Mouse (Mus musculus) liver, embryonic 15.5 days (tissue): ENCODE data around the gene Tmem132e. TPM values are rescaled to one million over a fixed set of nuclear protein-coding genes. Genes with fewer than 3 reads are reported as not detected.

ENCODE experiments used
- ATAC-seq: fragments of 200-750 bp; cut with Nextera tagmentation; 2 replicates; pipeline ENCODE4 v1.8.0; 2017; ENCODE audit warnings: moderate number of reproducible peaks, mild to moderate bottlenecking, moderate library complexity; ENCODE audit not compliant: insufficient read depth
- H3K27ac ChIP-seq: fragments of 300-500 bp; sonication (generic); replicated peaks from 2 replicates; pipeline ENCODE4 v1.5.1; 2015; ENCODE audit warnings: mild to moderate bottlenecking, inconsistent platforms
- H3K27me3 ChIP-seq: fragments of 300-500 bp; sonication (generic); 2 replicates; pipeline ENCODE4 v1.6.1; 2015; ENCODE audit warnings: mild to moderate bottlenecking, inconsistent platforms
- H3K36me3 ChIP-seq: fragments of 300-500 bp; sonication (generic); replicated peaks from 2 replicates; pipeline ENCODE4 v1.6.1; 2015; ENCODE audit warnings: moderate library complexity, mild to moderate bottlenecking, inconsistent platforms
- H3K4me1 ChIP-seq: fragments of 300-500 bp; sonication (generic); replicated peaks from 2 replicates; pipeline ENCODE4 v1.6.1; 2015; ENCODE audit warnings: inconsistent platforms
- H3K4me2 ChIP-seq: fragments of 300-500 bp; sonication (generic); 2 replicates; pipeline ENCODE4 v1.6.1; 2015; ENCODE audit warnings: moderate library complexity, mild to moderate bottlenecking, inconsistent platforms
- H3K4me3 ChIP-seq: fragments of 300-500 bp; sonication (generic); replicated peaks from 2 replicates; pipeline ENCODE4 v1.5.1; 2015; ENCODE audit warnings: mild to moderate bottlenecking, inconsistent platforms
- H3K9ac ChIP-seq: fragments of 300-500 bp; sonication (generic); 2 replicates; pipeline ENCODE4 v1.6.1; 2015; ENCODE audit warnings: moderate library complexity, mild to moderate bottlenecking, inconsistent platforms
- H3K9me3 ChIP-seq: fragments of 300-500 bp; sonication (generic); replicated peaks from 2 replicates; pipeline ENCODE4 v1.6.1; 2016; ENCODE audit warnings: inconsistent platforms
- WGBS: fragments of 180-500 bp; shearing (Covaris S2); methylation state at CpG from one replicate; pipeline ENCODE4 v1.1.7; 2015; ENCODE audit warnings: mixed read lengths; ENCODE audit not compliant: insufficient replicate concordance; 5-methylcytosine and 5-hydroxymethylcytosine counted together
- polyA plus RNA-seq: library from polyadenylated mRNA; unstranded; fragments of >200 nt; fragmentation: Nextera tagmentation; extraction: Ambion mirVana; gene quantifications from 2 replicates; pipeline ENCODE4 v1.2.1, GENCODE M21; 2015

The Tmem132e gene
- 0.23 TPM in 2 replicates for polyA plus RNA-seq

DNA sequence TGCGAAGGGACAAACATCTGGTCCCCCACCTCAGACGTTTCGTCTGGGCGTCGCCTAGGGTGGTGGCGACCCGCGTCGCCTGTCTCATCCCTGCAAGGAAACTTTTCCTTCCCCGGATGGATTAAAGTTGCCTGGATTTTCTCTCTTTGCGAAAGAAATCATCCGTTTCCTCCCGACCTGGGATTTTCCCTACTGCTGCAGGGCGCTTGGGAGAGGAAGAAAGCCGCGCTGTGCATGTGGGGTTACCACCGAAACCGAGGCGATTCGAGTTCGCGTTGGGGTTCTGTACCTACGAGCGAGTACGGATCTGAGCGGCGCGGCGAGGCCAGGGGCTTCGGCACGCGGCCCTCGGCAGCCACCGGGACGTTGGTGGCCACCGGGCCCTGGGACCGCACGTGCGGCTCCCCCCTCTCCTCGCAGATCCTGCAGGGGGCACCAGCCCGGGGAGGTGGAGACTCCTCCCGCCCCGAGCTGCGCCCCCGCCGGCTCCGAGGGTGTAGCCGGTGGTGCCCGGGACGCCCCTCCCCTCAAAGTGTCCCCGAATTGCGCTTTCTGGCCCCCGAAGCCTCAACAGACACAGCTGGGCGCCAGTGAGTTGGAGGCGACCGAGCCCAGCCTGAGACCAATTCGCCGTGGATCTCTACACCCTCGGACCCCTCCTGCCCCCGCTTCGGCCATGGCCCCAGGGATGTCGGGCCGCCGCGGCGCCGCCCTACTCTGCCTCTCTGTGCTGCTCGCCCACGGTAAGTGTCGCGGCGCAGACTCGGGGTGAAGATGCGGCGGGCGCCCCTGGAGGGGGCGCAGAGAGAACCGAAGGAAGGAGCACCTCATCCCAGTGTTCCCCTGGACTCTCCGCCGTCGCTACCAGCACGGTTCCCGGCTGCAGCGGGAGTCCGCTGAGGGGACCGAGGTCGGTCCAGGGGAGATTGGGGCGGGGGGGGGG, at the start of gene Tmem132e:
Gene Tmem132e (plus strand): TSS at position 530 of the 943 bp plus-strand sequence.
- Histone ChIP-seq H3K27ac (no peak within 1 kb of the TSS), H3K9ac (no peak within 1 kb of the TSS), H3K4me3 (peak within 1 kb of the TSS; percentile 24), H3K36me3 (no peaks in the 10 kb centered on the region), H3K4me2 (peak within 1 kb of the TSS; percentile 32), H3K9me3 (no peaks in the 10 kb centered on the region), H3K27me3 (peaks cover 81% of the 10 kb centered on the region), H3K4me1 (no peaks in the 10 kb centered on the region)
- no peak for ATAC-seq
- under 1% methylated on average over 87 of the region's 88 CpGs for WGBS

DNA sequence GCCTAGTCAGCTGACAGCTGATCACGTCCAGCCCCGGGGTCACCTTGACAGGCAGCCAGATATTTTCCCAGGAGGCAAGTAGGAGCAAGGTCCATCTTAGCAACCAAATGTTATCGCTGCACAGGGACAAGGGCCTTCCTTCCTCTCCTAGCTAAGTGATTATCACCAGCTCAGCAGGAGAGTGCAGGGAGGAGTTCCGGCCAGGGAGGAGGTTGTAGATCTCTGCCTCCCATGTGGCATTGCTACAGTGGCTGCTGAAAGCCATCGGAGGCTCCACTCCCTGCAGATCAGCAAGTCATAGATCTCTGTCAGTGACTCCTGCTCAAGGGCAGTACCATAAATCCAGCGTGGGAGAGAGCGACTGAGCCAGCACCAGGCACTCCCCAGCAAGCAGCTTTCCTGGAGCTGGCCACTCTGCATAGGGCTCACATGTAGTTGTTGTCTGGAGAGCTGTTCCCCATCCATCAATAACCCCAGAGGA, 48.7 kb upstream of the Tmem132e start:
- ATAC-seq, result peak; percentile 56; the same call in 1 of the 2 replicates
- Histone ChIP-seq H3K36me3 (no peaks in the 10 kb centered on the region), H3K4me3 (no peak overlapping the region), H3K9ac (no peak overlapping the region), H3K27me3 (no peaks in the 10 kb centered on the region), H3K9me3 (no peaks in the 10 kb centered on the region), H3K4me2 (no peak overlapping the region), H3K4me1 (no peaks in the 10 kb centered on the region), H3K27ac (no peak overlapping the region)
- 10% methylated on average over 7 of the region's 7 CpGs for WGBS

DNA sequence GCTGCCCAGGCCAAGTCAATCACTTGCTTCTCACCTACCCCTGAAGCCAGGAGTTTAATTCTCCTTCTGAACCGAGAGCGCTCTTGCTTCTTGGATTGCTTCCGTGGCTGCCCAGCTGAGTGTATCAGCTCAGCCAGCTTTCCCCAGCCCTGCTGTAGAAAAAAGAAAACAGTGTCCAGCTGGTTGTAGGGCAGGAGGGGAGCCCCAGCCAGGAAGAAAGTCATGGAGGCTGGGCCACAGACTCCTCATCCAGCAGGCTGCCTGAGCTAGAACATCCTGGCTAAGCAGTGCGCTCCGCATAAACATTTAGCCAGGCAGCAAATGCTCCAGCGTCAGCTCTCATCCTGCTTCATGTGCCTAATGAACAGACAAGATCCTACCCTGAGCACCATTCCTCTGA, 48.3 kb upstream of the Tmem132e start:
- Histone ChIP-seq H3K36me3 (no peaks in the 10 kb centered on the region), H3K4me2 (no peak overlapping the region), H3K4me3 (no peak overlapping the region), H3K9ac (no peak overlapping the region), H3K27me3 (no peaks in the 10 kb centered on the region), H3K27ac (no peak overlapping the region), H3K4me1 (no peaks in the 10 kb centered on the region), H3K9me3 (no peaks in the 10 kb centered on the region)
- 18% methylated on average over 6 of the region's 6 CpGs for WGBS
- no peak for ATAC-seq

DNA sequence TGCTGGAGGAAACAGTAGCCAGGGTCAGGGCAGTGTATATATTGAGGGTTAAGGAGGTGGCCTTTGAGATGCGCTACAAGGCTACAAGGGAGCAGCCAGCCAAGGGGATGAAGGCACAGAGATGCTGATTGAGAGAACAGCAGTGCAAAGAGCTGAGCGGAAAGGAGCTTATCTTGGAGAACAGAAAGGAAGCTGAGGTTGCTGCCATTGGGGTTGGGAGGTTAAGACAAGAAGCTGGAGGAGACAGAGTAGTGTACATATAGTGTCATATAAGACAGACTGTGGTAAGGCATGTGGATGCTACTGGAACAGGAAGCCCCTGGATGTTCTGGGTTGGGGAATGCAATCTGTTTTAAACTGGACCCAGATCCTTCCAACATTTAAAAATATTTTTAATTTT, 47.8 kb upstream of the Tmem132e start:
- ATAC-seq, result no peak
- no peak overlapping the region for H3K9ac ChIP-seq
- H3K4me2 ChIP-seq, result no peak overlapping the region
- H3K27me3 ChIP-seq, result no peaks in the 10 kb centered on the region
- WGBS, result 8% methylated on average over 2 of the region's 2 CpGs
- no peaks in the 10 kb centered on the region for H3K9me3 ChIP-seq
- H3K4me3 ChIP-seq, result no peak overlapping the region
- no peaks in the 10 kb centered on the region for H3K4me1 ChIP-seq
- no peaks in the 10 kb centered on the region for H3K36me3 ChIP-seq
- no peak overlapping the region for H3K27ac ChIP-seq

DNA sequence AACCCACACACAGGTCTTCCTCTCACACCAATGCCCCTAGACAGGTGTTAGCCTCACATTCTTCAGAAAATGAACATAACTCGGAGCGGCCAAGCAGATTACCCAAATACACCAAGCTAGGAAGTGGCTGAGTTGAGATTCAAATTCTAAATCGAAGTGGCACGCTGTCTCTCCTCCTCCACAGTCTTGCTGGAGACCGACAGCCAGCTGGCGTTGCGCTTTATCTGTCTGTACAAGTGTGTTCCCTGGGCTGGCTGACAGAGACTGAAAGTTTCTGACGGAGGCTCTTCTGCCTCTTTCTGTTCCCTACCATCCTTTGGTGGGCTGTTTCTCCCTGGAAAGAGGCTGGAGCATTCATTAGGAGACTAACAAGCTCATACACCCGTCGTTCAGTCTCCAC, 37.7 kb upstream of the Tmem132e start:
- no peak overlapping the region for H3K4me2 ChIP-seq
- no peaks in the 10 kb centered on the region for H3K9me3 ChIP-seq
- H3K27ac ChIP-seq, result no peak overlapping the region
- H3K36me3 ChIP-seq, result no peaks in the 10 kb centered on the region
- H3K4me3 ChIP-seq, result no peak overlapping the region
- no peak overlapping the region for H3K9ac ChIP-seq
- ATAC-seq, result no peak
- H3K27me3 ChIP-seq, result no peaks in the 10 kb centered on the region
- no peaks in the 10 kb centered on the region for H3K4me1 ChIP-seq
- WGBS, result 64% methylated on average over 10 of the region's 10 CpGs

DNA sequence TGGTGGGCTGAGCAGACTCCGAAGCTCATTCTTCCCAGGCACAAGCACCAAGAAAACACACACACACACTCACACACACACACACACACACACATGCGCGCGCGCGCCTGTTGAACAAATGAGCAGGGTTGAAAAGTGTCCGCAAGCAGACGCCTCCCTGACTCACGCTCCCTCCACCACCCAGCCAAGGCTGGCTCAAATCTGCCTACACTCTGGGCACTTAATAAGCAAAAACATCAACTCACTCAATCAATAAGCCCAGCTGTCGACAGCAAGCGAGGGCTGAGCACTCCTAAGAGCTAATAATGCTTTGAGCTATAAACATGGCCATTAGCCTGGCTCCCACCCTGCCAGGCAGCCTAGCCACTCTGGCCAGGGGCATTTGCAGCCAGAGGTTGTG, 18.5 kb upstream of the Tmem132e start:
- Histone ChIP-seq H3K27me3 (no peaks in the 10 kb centered on the region), H3K27ac (no peak overlapping the region), H3K4me3 (no peak overlapping the region), H3K9ac (no peak overlapping the region), H3K4me2 (no peak overlapping the region), H3K36me3 (no peaks in the 10 kb centered on the region), H3K9me3 (no peaks in the 10 kb centered on the region), H3K4me1 (no peaks in the 10 kb centered on the region)
- WGBS, result 80% methylated on average over 11 of the region's 11 CpGs
- ATAC-seq, result no peak

DNA sequence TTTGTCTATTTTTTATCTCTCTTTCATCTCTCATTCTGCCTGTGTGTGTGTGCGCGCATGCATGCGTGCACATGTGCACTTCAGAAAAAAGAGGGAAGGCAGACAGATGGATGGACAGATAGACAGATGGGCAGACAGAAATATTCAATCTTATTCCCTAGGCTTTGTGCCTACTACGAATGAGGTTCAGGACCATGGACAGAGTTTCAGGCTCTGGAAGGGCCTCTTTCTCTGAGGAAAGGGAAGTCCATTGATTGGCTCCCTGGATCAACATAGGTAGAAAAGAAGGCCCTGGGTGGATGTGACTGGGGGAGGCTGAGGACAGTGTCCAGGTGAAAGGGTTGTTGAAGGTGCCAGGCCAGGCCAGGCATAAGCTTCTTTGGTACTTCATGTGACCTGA, 17.1 kb upstream of the Tmem132e start:
- H3K9me3 ChIP-seq, result no peaks in the 10 kb centered on the region
- no peaks in the 10 kb centered on the region for H3K27me3 ChIP-seq
- H3K27ac ChIP-seq, result no peak overlapping the region
- 58% methylated on average over 4 of the region's 4 CpGs for WGBS
- no peaks in the 10 kb centered on the region for H3K36me3 ChIP-seq
- no peak for ATAC-seq
- no peak overlapping the region for H3K9ac ChIP-seq
- H3K4me2 ChIP-seq, result no peak overlapping the region
- H3K4me3 ChIP-seq, result no peak overlapping the region
- no peaks in the 10 kb centered on the region for H3K4me1 ChIP-seq

DNA sequence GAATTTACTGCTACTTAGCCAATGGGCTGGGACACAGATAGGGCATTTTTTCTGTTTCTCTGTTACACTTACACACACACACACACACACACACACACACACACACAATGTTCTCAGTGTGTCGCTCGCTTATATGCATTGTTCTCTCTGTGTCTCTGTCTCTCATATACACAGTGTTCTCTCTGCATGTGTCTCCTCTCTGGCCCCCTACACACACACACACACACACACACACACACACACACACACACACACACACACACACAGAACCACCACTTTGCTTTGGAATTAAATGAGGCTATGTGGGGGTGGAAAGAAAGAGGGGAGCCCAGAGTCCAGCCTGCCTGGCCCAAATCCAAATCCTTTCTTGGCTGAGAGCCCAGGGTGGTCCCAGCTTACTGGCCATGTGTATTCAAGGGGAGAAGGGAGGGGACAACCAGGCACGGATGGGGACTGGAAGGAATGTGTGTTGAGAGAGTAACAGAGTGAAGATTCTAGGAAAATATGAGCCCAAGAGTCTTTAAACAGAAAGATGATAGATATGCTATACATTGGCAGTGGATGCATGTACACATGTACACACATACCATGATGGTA, 8.0 kb upstream of the Tmem132e start:
- Histone ChIP-seq H3K27me3 (peaks cover 21% of the 10 kb centered on the region), H3K36me3 (no peaks in the 10 kb centered on the region), H3K27ac (no peak overlapping the region), H3K9me3 (no peaks in the 10 kb centered on the region), H3K9ac (no peak overlapping the region), H3K4me1 (no peaks in the 10 kb centered on the region), H3K4me3 (no peak overlapping the region), H3K4me2 (no peak overlapping the region)
- 56% methylated on average over 3 of the region's 3 CpGs for WGBS
- ATAC-seq, result no peak

DNA sequence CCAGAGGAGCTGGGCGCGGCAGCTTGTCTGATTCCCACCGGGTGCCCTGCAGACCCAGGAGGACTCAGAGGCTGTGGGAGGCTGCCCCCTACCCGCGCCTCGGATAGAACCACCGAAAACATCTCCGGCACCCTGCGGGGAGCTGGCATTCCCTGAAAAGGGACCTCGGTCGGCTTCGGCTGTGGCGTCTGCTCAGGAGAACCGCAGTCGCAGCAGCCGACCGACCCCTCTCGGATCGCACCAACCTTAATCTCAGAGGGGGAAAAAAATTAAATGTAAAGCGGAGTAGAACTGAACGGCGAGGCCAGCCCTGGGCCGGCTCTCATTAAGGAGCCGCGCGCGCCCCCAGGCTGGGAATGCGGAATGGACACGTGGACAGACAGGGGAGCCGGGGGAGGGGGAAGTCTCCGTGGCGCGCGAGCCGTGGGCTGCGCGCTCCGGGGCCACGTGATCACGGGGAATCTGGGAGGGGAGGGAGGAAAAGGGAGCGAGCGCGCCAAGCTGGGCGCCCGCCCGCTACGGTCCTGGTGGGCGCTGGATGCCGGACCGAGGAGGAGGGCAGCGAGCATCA, 1.6 kb upstream of the Tmem132e start:
- H3K27ac ChIP-seq, result no peak overlapping the region
- peak overlapping the region; percentile 32 for H3K4me2 ChIP-seq
- no peak for ATAC-seq
- WGBS, result 1% methylated on average over 51 of the region's 51 CpGs
- no peak overlapping the region for H3K9ac ChIP-seq
- no peaks in the 10 kb centered on the region for H3K4me1 ChIP-seq
- peak overlapping the region; percentile 24; the same call in 1 of the 2 replicates for H3K4me3 ChIP-seq
- H3K27me3 ChIP-seq, result peaks cover 85% of the 10 kb centered on the region
- H3K9me3 ChIP-seq, result no peaks in the 10 kb centered on the region
- H3K36me3 ChIP-seq, result no peaks in the 10 kb centered on the region

DNA sequence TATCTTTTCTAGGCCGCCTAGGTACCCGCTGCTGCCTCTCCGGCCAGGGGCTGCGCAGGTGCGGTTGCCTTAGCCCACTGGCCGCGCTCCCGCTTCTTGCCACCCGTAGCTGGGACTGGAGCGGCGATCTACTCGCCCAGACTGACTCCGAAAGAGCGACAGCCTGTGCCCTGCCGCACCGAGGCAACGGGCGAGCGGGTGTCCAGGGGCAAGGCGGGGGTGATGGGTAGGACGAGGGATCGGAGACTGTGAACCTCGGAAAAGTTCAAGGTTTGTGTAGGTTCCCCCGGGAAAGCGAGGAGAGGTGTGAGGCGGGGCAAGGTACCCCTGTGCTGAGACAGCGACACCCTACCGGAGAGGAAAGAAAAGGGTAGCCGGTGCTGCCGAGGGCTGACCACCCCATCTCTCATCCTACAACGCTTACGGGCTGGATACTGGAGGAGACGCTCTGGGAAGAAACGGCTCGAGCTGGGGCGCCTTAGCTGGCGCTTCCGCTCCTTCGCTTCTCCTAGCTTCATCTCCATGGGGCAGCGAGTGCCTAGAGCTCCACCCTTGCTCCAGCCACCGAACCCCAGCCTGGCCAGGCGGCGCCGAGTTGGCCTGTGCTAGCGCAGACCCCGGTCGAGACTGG, 874 bp upstream of the Tmem132e start:
- Histone ChIP-seq H3K9ac (no peak overlapping the region), H3K27me3 (peaks cover 87% of the 10 kb centered on the region)
- ATAC-seq, result no peak

More for the DNA sequence above, 874 bp upstream of the Tmem132e start:
- no peaks in the 10 kb centered on the region for H3K36me3 ChIP-seq
- H3K4me3 ChIP-seq, result peak overlapping the region; percentile 24; the same call in 1 of the 2 replicates
- no peaks in the 10 kb centered on the region for H3K9me3 ChIP-seq
- peak overlapping the region; percentile 32 for H3K4me2 ChIP-seq
- no peak overlapping the region for H3K27ac ChIP-seq
- WGBS, result 1% methylated on average over 47 of the region's 47 CpGs
- H3K4me1 ChIP-seq, result no peaks in the 10 kb centered on the region
